Mouse (Mus musculus) embryonic fibroblast, embryonic 13.5 days (primary cell): Measurements from ENCODE around the gene Aacs. TPM values are rescaled to one million over a fixed set of nuclear protein-coding genes. Genes with fewer than 3 reads are reported as not detected.

Experiments used
- H3K27ac ChIP-seq: 2 replicates; pipeline ENCODE4 v1.5.1; 2012; ENCODE audit warnings: low read length, control low read depth, inconsistent platforms; ENCODE audit not compliant: insufficient read depth
- H3K4me1 ChIP-seq: 2 replicates; pipeline ENCODE4 v1.6.1; 2011; ENCODE audit warnings: low read length; ENCODE audit not compliant: control insufficient read depth, insufficient read depth
- H3K4me3 ChIP-seq: 2 replicates; pipeline ENCODE4 v1.5.1; 2011; ENCODE audit warnings: mild to moderate bottlenecking, control low read depth, low read length; ENCODE audit not compliant: insufficient read depth
- CTCF ChIP-seq: IDR thresholded peaks from 2 replicates; pipeline ENCODE4 v1.5.1; 2011; ENCODE audit warnings: mild to moderate bottlenecking, control low read depth, low read length, moderate library complexity, borderline replicate concordance; ENCODE audit not compliant: insufficient read depth
- POLR2A ChIP-seq: IDR thresholded peaks from 2 replicates; pipeline ENCODE4 v1.6.1; 2011; ENCODE audit warnings: low read depth, mild to moderate bottlenecking, control low read depth, low read length, moderate library complexity
- polyA plus RNA-seq: library from polyadenylated mRNA; stranded (reverse); fragments of >200 nt; gene quantifications from 2 replicates; pipeline ENCODE4 v1.2.4, GENCODE M21; 2011; ENCODE audit warnings: low read depth; ENCODE audit not compliant: missing spikeins, insufficient read length

Gene Aacs
- polyA plus RNA-seq, 1 experiment, result 40.7 TPM

DNA sequence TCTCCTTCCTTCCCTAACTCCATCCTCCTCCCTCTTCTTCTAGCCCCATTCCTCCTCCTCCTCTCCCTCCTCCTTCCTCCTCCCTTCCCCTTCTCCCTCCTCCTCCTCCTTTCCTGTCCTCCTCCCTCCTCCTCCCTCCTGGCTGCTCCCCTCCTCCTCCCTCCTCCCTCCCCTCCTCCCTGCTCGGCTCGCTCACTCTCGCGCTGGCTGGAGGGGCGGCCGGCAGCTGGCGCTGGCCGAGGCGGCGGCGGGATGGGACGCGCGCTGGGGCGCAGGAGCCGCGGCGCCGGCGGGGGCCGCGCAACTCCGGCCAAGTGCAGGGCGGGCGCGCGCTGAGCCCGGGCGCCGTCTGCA is 56.6 kb downstream of the Aacs start:
- Histone ChIP-seq H3K4me1 (no peaks in the 10 kb centered on the region; the same call in 1 of the 2 replicates), H3K27ac (no peak overlapping the region), H3K4me3 (no peak overlapping the region)
- no peak for TF ChIP-seq CTCF
- TF ChIP-seq POLR2A, result no peak

GRCm38 (mm10) chr5:125532545-125533224 is 57.1 kb downstream of the Aacs start:
- H3K4me3 ChIP-seq, result no peak overlapping the region; the same call in 1 of the 2 replicates
- H3K4me1 ChIP-seq, result no peaks in the 10 kb centered on the region; the same call in 1 of the 2 replicates
- no peak overlapping the region for H3K27ac ChIP-seq
- no peak for TF ChIP-seq CTCF
- no peak for TF ChIP-seq POLR2A

- H3K27ac ChIP-seq, result no peak overlapping the region
- H3K4me3 ChIP-seq, result no peak overlapping the region
- no peaks in the 10 kb centered on the region; the same call in 1 of the 2 replicates for H3K4me1 ChIP-seq
- no peak for TF ChIP-seq CTCF
- TF ChIP-seq POLR2A, result no peak
These were observed 57.7 kb downstream of the Aacs start for GRCm38 (mm10) chr5:125533225-125533900.

DNA sequence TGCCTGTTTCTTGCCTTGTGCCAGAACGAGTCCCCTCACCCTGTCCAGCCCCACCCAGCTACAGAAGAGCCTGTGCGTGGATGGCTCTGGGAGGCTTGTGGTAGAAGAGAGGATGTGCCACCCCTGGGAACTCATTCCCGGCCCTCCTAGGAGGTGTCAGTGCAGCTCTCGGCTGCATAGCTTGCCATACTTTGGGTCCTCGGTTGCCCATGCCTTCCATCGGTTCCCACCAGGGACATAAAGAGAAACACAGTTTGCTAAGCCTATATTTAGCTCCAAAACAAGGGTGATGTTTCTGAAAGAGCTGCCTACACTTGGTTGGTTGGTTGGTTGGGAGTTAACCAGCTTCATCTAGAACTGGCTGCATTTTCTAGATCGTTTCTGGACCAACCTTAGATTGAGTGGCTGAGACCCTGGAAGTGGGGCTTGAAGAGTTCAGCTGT is 58.6 kb downstream of the Aacs start:
- Histone ChIP-seq H3K4me1 (no peaks in the 10 kb centered on the region; the same call in 1 of the 2 replicates), H3K27ac (no peak overlapping the region), H3K4me3 (no peak overlapping the region)
- TF ChIP-seq CTCF (no peak), POLR2A (no peak)

- TF ChIP-seq POLR2A, result no peak
- no peak for TF ChIP-seq CTCF
- no peaks in the 10 kb centered on the region; the same call in 1 of the 2 replicates for H3K4me1 ChIP-seq
- H3K4me3 ChIP-seq, result no peak overlapping the region
- H3K27ac ChIP-seq, result no peak overlapping the region
These were observed 59.2 kb downstream of the Aacs start for GRCm38 (mm10) chr5:125534611-125535324.

- no peaks in the 10 kb centered on the region for H3K4me1 ChIP-seq
- no peak overlapping the region for H3K4me3 ChIP-seq
- TF ChIP-seq POLR2A (no peak), CTCF (no peak)
- H3K27ac ChIP-seq, result no peak overlapping the region
These were observed 69.5 kb downstream of the Aacs start for GRCm38 (mm10) chr5:125545090-125545489.

DNA sequence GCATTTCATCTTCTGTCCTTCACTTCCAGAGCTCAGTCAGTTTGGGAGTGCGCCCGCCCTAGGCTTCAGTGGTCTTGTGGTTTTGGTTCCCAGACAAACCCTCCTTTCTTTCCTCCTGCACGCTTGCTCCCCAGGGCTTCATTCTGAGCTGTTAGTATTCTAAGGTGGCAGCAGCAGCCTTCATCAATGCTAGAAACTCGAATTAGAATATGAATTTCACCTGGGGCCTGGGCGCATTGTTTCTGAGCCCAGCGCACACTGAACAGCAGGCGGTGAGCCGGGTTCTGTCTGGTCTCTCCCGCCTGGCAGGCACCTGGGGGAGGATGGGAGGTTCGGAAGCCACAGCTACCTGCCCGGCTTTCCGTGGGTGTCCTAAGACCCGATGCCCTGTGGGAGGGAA is 70.7 kb downstream of the Aacs start:
- no peak for TF ChIP-seq CTCF
- no peak for TF ChIP-seq POLR2A
- H3K27ac ChIP-seq, result no peak overlapping the region
- H3K4me3 ChIP-seq, result no peak overlapping the region
- H3K4me1 ChIP-seq, result no peaks in the 10 kb centered on the region

DNA sequence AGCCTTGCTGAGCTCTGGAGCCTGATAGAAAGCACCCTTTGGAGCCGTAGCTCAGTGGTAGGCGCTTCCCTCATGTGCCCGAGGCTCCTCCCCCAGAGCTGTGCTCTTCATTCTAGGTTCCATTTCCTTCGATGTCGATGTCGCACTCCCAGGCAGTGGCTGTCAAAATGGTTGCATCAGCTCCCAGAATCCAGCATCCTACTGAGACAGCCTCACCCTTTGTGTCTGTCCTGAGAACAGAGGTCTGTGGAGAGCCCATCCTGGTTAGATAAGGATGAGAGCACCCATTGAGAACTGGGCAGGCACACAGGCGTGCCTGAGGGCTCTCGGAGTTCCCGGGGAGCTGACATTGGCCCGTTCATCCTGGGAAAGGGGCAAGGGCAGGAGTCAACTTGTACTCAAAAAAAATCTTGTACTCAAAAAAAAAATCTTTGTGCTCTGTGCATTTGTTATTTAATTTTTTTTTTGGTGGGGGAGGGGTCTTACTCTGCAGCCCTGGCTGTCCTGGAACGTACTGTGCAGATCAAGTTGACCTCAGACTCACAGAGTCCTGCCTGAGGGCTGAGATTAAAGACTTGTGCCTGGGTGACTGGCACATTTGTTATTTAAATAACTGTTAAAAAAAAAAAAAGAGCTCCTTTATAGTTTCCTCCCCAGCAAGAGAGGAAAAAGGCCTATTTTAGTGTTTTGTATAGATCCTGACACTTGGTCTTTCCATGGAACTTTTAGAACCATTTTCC is 74.3 kb downstream of the Aacs start:
- H3K4me3 ChIP-seq, result no peak overlapping the region
- no peak overlapping the region for H3K27ac ChIP-seq
- H3K4me1 ChIP-seq, result no peaks in the 10 kb centered on the region
- TF ChIP-seq CTCF (no peak), POLR2A (no peak)

DNA sequence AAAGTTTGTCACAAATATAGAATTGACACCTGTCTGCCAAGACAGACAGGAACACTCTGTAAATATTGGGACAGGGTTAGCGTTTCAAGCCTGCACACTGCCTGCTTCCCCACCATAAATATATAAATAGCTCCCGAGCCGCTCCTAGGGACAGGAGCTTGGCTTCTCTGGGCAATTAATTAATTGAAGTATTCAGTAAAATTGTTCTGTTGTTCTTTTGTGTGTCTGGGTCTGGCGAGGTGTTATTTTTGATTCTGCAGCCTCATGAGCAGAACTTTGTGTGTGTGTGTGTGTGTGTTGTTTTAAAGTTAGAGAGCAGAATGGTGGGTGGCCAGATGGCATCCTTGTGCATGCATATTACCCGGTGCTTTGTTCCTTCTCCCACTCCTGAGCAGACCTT is 80.1 kb downstream of the Aacs start:
- H3K4me1 ChIP-seq, result no peaks in the 10 kb centered on the region
- no peak for TF ChIP-seq POLR2A
- no peak overlapping the region for H3K27ac ChIP-seq
- H3K4me3 ChIP-seq, result no peak overlapping the region
